Mouse (Mus musculus) ES-E14 (cell line): ENCODE measurements around the gene Aff2. TPM values are rescaled to one million over a fixed set of nuclear protein-coding genes. Genes with fewer than 3 reads are reported as not detected.

Experiments used
- DNase-seq: peaks from one replicate; pipeline ENCODE4 v3.0.0-alpha.2; 2013; ENCODE audit warnings: low read depth, low spot score
- H3K27ac ChIP-seq: 2 replicates; pipeline ENCODE4 v1.5.1; 2012; ENCODE audit warnings: low read depth, mild to moderate bottlenecking, low read length, moderate library complexity, mixed read lengths; ENCODE audit not compliant: poor library complexity, insufficient read depth, severe bottlenecking
- H3K36me3 ChIP-seq: 2 replicates; pipeline ENCODE4 v1.6.1; 2012; ENCODE audit warnings: mild to moderate bottlenecking, low read length, moderate library complexity, mixed read lengths; ENCODE audit not compliant: control insufficient read depth, poor library complexity, insufficient read depth, severe bottlenecking
- H3K4me1 ChIP-seq, 2 experiments: fragments of 150-350 bp in 1 of 2; sonication (generic) in 1 of 2; 2 replicates each; pipeline ENCODE4 v1.6.1; 2012; ENCODE audit warnings: low read length in 2 of 2, mild to moderate bottlenecking in 1 of 2, mixed read lengths in 1 of 2; ENCODE audit not compliant: control insufficient read depth in 2 of 2, insufficient read depth in 2 of 2, poor library complexity in 1 of 2
- H3K4me3 ChIP-seq, 2 experiments: fragments of 150-350 bp in 1 of 2; sonication (generic) in 1 of 2; 2 replicates each; pipeline ENCODE4 v1.5.1; 2012; ENCODE audit warnings: low read length in 2 of 2, low read depth in 1 of 2, mild to moderate bottlenecking in 1 of 2, mixed read lengths in 1 of 2; ENCODE audit not compliant: insufficient read depth in 1 of 2, poor library complexity in 1 of 2, severe bottlenecking in 1 of 2
- H3K9ac ChIP-seq: 2 replicates; pipeline ENCODE4 v1.6.1; 2012; ENCODE audit warnings: low read depth, mild to moderate bottlenecking, low read length, mixed read lengths; ENCODE audit not compliant: poor library complexity, insufficient read depth, severe bottlenecking
- H3K9me3 ChIP-seq: fragments of 150-350 bp; sonication (generic); 2 replicates; pipeline ENCODE4 v1.6.1; 2012; ENCODE audit warnings: low read depth, mild to moderate bottlenecking, low read length; ENCODE audit not compliant: control insufficient read depth, insufficient read depth
- CHD2 ChIP-seq: IDR thresholded peaks from 2 replicates; pipeline ENCODE4 v1.6.1; 2014; ENCODE audit warnings: mild to moderate bottlenecking, low read depth, low read length, inconsistent platforms
- HCFC1 ChIP-seq: IDR thresholded peaks from 2 replicates; pipeline ENCODE4 v1.6.1; 2012; ENCODE audit warnings: low read length, inconsistent platforms, borderline replicate concordance; ENCODE audit not compliant: insufficient read depth
- MAFK ChIP-seq: IDR thresholded peaks from 2 replicates; pipeline ENCODE4 v1.6.1; 2014; ENCODE audit warnings: mild to moderate bottlenecking, low read depth, low read length, inconsistent platforms; ENCODE audit not compliant: insufficient read depth
- ZC3H11A ChIP-seq: IDR thresholded peaks from 2 replicates; pipeline ENCODE4 v1.6.1; 2012; ENCODE audit warnings: low read depth, mild to moderate bottlenecking, inconsistent platforms, low read length, borderline replicate concordance
- ZNF384 ChIP-seq: IDR thresholded peaks from 2 replicates; pipeline ENCODE4 v1.6.1; 2012; ENCODE audit warnings: low read depth, low read length, inconsistent platforms
- in situ Hi-C, 2 experiments: fragments of 600-800 bp; cut with MboI; formaldehyde crosslinking; loops; one replicate each; pipeline ENCODE4 v1.15.1; 2025; ENCODE audit warnings: low sequenced_read_pairs in 2 of 2, inconsistent platforms in 1 of 2; ENCODE audit not compliant: unreplicated experiment in 2 of 2
- total RNA-seq: library from RNA; depleted of rRNA; stranded (reverse); fragments of 300-350 nt; gene quantifications from 2 replicates; pipeline ENCODE4 v1.2.3, GENCODE M21; 2012

Aff2 gene
- total RNA-seq, 1 experiment: 0.71 TPM

GRCm38 (mm10) chrX:69438422-69438821 lies 78.3 kb downstream of the Aff2 start:
- in situ Hi-C loops: no loop called here
- no peak for DNase-seq
- H3K9me3 ChIP-seq: no peaks in the 10 kb centered on the region
- no peak overlapping the region for H3K27ac ChIP-seq
- H3K4me1 ChIP-seq: no peaks in the 10 kb centered on the region
- H3K9ac ChIP-seq: no peak overlapping the region
- no peak overlapping the region for H3K4me3 ChIP-seq
- H3K36me3 ChIP-seq: no peaks in the 10 kb centered on the region
- no peak for TF ChIP-seq MAFK

- Histone ChIP-seq H3K36me3 (no peaks in the 10 kb centered on the region), H3K9me3 (no peaks in the 10 kb centered on the region), H3K9ac (no peak overlapping the region), H3K27ac (no peak overlapping the region), H3K4me1 (no peaks in the 10 kb centered on the region), H3K4me3 (no peak overlapping the region)
- in situ Hi-C loops: no loop called here
- TF ChIP-seq CHD2 (no peak), ZNF384 (no peak), ZC3H11A (no peak), MAFK (no peak), HCFC1 (no peak)
- no peak for DNase-seq
These were observed 81.8 kb downstream of the Aff2 start for GRCm38 (mm10) chrX:69441937-69442336.

- H3K36me3 ChIP-seq: no peaks in the 10 kb centered on the region
- TF ChIP-seq CHD2 (no peak), ZC3H11A (no peak), ZNF384 (no peak), MAFK (no peak), HCFC1 (no peak)
- no peak overlapping the region for H3K27ac ChIP-seq
- no peak overlapping the region for H3K4me3 ChIP-seq
- no peak overlapping the region for H3K9ac ChIP-seq
- no peaks in the 10 kb centered on the region for H3K4me1 ChIP-seq
- no peak for DNase-seq
- H3K9me3 ChIP-seq: no peaks in the 10 kb centered on the region
- in situ Hi-C loops: no loop called here
These were observed 100.8 kb downstream of the Aff2 start for GRCm38 (mm10) chrX:69460896-69461295.

GRCm38 (mm10) chrX:69502061-69502460 lies 142.0 kb downstream of the Aff2 start:
- Histone ChIP-seq H3K9me3 (no peaks in the 10 kb centered on the region), H3K36me3 (no peaks in the 10 kb centered on the region), H3K4me1 (no peaks in the 10 kb centered on the region), H3K9ac (no peak overlapping the region), H3K4me3 (no peak overlapping the region), H3K27ac (no peak overlapping the region)
- DNase-seq: no peak
- TF ChIP-seq ZC3H11A (no peak), ZNF384 (no peak), MAFK (no peak), HCFC1 (no peak), CHD2 (no peak)
- in situ Hi-C loops: no loop called here

GRCm38 (mm10) chrX:69518040-69518575 lies 158.0 kb downstream of the Aff2 start:
- in situ Hi-C loops: no loop called here
- no peak overlapping the region for H3K27ac ChIP-seq
- H3K9me3 ChIP-seq: no peaks in the 10 kb centered on the region
- TF ChIP-seq CHD2 (no peak), ZC3H11A (no peak), MAFK (no peak), HCFC1 (no peak), ZNF384 (no peak)
- H3K9ac ChIP-seq: no peak overlapping the region
- no peaks in the 10 kb centered on the region for H3K4me1 ChIP-seq
- DNase-seq: no peak
- H3K4me3 ChIP-seq: no peak overlapping the region
- no peaks in the 10 kb centered on the region for H3K36me3 ChIP-seq
